Mouse (Mus musculus) gonadal fat pad, adult 2 months (tissue): ENCODE measurements around the gene Ankrd28. TPM values are rescaled to one million over a fixed set of nuclear protein-coding genes. Genes with fewer than 3 reads are reported as not detected.

Source experiments
- DNase-seq: peaks from one replicate; pipeline ENCODE4 v3.0.0-alpha.2; 2012; ENCODE audit warnings: low read depth
- polyA plus RNA-seq: library from polyadenylated mRNA; depleted of rRNA; stranded (reverse); fragments of >200 nt; gene quantifications from 2 replicates; pipeline ENCODE4 v1.2.3, GENCODE M21; 2012

The Ankrd28 gene
- polyA plus RNA-seq, 1 experiment, result 12.2 TPM

GRCm38 (mm10) chr14:31715669-31716068 is 114.8 kb downstream of the Ankrd28 start:
- DNase-seq, result no peak

GRCm38 (mm10) chr14:31709343-31709742 is 121.1 kb downstream of the Ankrd28 start:
- DNase-seq, result no peak

GRCm38 (mm10) chr14:31700376-31700775 is 130.1 kb downstream of the Ankrd28 start:
- no peak for DNase-seq

GRCm38 (mm10) chr14:31697755-31698154 is 132.7 kb downstream of the Ankrd28 start:
- DNase-seq, result no peak

GRCm38 (mm10) chr14:31697346-31697745 is 133.1 kb downstream of the Ankrd28 start:
- no peak for DNase-seq

GRCm38 (mm10) chr14:31696985-31697303 is 133.5 kb downstream of the Ankrd28 start:
- DNase-seq, result no peak

GRCm38 (mm10) chr14:31696206-31696984 is 134.1 kb downstream of the Ankrd28 start:
- no peak for DNase-seq

- no peak for DNase-seq
Observed at GRCm38 (mm10) chr14:31692536-31692935, 137.9 kb downstream of the Ankrd28 start.

GRCm38 (mm10) chr14:31686231-31686630 is 144.2 kb downstream of the Ankrd28 start:
- DNase-seq, result no peak

GRCm38 (mm10) chr14:31685680-31686079 is 144.8 kb downstream of the Ankrd28 start:
- no peak for DNase-seq

- DNase-seq, result no peak
Observed at GRCm38 (mm10) chr14:31684343-31685040, 146.0 kb downstream of the Ankrd28 start.

- DNase-seq, result no peak
Observed at GRCm38 (mm10) chr14:31683610-31684009, 146.8 kb downstream of the Ankrd28 start.

GRCm38 (mm10) chr14:31681931-31682555 is 148.4 kb downstream of the Ankrd28 start:
- no peak for DNase-seq

- no peak for DNase-seq
Observed at GRCm38 (mm10) chr14:31681291-31681690, 149.2 kb downstream of the Ankrd28 start.

- no peak for DNase-seq
Observed at GRCm38 (mm10) chr14:31680656-31681055, 149.8 kb downstream of the Ankrd28 start.

- DNase-seq, result no peak
Observed at GRCm38 (mm10) chr14:31671635-31672320, 158.7 kb downstream of the Ankrd28 start.

GRCm38 (mm10) chr14:31669642-31670490 is 160.6 kb downstream of the Ankrd28 start:
- DNase-seq, result no peak

GRCm38 (mm10) chr14:31669161-31669611 is 161.3 kb downstream of the Ankrd28 start:
- DNase-seq, result no peak

- no peak for DNase-seq
Observed at GRCm38 (mm10) chr14:31668326-31668725, 162.1 kb downstream of the Ankrd28 start.

GRCm38 (mm10) chr14:31667741-31668140 is 162.7 kb downstream of the Ankrd28 start:
- DNase-seq, result no peak
